Mouse (Mus musculus) olfactory bulb, adult 2 months (tissue): ENCODE results near the gene Plekha6.

ENCODE experiments used
- CTCF ChIP-seq: fragments of 200-500 bp; IDR thresholded peaks from 2 replicates; pipeline ENCODE4 v1.5.1; 2012; ENCODE audit warnings: low read depth, mild to moderate bottlenecking, low read length, moderate library complexity; ENCODE audit not compliant: insufficient read depth
- POLR2A ChIP-seq: fragments of 200-500 bp; IDR thresholded peaks from 2 replicates; pipeline ENCODE4 v1.6.1; 2012; ENCODE audit warnings: mild to moderate bottlenecking, low read depth, low read length, moderate library complexity; ENCODE audit not compliant: insufficient read depth

DNA sequence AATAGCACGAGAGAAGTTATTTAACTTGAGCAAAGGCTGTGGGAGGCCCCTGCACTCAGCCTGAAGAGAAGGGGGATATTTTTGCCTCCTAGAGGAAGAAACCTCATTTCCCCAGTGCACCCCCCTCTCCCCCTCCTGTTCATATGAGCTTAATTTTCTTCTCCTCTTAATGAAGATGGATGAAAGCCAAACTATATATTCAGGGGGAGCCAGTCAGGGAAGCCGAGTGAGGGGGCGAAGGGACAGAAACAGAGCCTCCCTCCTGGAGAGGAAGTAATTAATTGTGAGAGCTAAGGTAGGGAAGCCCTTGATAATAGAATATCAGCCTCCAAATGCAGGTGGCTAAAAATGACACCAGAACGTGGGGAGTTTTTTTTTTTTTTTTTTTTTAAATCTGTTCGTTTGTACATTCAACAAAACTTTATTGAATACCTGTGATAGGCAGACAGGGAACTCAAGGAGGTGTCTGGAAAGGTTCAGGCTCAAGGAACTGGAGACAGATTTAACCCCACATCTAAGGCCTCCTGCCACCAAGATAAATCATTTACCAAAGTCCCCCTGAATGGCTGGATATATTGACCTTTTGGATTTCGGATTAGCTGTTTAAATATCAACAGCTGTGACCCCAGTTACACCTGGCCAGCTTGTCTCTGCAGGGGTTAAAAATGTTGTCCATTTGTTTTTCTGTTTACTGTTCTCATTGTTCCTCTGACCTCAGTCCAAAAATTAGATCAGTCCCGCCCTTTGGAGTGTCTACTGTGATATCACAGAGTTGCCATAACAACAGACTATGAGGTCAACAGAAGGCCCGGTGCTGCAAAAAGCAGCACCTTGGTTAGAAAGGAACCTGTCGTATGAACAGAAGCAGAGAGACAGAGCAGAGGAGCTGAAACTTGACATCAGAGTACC is 91.1 kb downstream of the Plekha6 start:
- TF ChIP-seq CTCF, result no peak
- TF ChIP-seq POLR2A, result no peak
